19 mouse cellular contexts compared by ENCODE assay signal in the genomic region with DNA sequence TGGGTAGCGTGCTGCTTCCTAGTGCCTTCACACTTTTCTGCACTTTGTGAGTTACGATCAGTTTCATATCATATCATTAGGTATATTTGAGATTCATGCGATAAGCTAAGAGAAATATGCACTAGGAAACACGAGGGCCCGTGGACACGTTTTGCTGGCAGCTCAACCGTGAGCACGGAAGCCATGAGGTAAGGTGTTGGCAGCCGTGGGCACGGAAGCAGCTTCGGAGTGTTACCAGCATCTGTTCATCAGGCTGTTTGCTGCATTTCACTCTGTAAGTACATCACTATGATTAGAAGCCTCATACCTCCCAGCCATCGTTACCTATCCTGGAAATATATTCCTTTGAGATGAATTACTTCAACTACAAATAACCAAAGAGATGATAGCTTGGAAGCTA.
DNase-seq lines count a peak whose midpoint lies in the region; ATAC-seq and TF ChIP-seq lines count a peak whose summit lies in the region.
"Had no signal": no experiment of that assay in that cellular context is flagged by ENCODE, and none has a peak within 500 bp of the region (broad histone marks: within the 10 kb centered on the region; RNA-seq: fewer than 3 reads in every experiment).

No protein-coding gene starts in this region.

- H3K27ac ChIP-seq in forebrain, postnatal 0 days (ENCODE audit: low read depth, low read length): no peak overlapping the region
- no peak overlapping the region for H3K27ac ChIP-seq in left cerebral cortex, adult 2 months
- H3K27ac ChIP-seq: embryonic facial prominence, embryonic 10.5 days; heart, embryonic 10.5 days; liver, embryonic 13.5 days had no signal

- peak; percentile 15 for DNase-seq in layer of hippocampus, adult 11-12 months (ENCODE audit: low spot score)
- no peak for DNase-seq in layer of hippocampus, adult 18-20 months (ENCODE audit: low spot score in 2 of 2)
- DNase-seq in forebrain, postnatal 0 days: peak; percentile 46
- peak; percentile 15 to 19 for DNase-seq in left cerebral cortex, adult 2 months (ENCODE audit: extremely low spot score in 1 of 2, low spot score in 2 of 2)
- DNase-seq in right cerebral cortex, postnatal 14 days: peak; percentile 14
- DNase-seq in urinary bladder, postnatal 25 days (ENCODE audit: low spot score): no peak
- DNase-seq in ovary, adult 18-20 months (ENCODE audit: low spot score): no peak
- DNase-seq: adrenal gland, postnatal 25 days; cerebellum, postnatal 25 days; gastrocnemius, postnatal 14 days; kidney, adult 11 months; kidney, postnatal 14 days; liver, embryonic 13.5 days had no signal

- ATAC-seq in forebrain, postnatal 0 days: no peak
- ATAC-seq: CD4-positive, CD25-positive, alpha-beta regulatory T cell, adult 4 months; hindbrain, embryonic 16.5 days; lung, postnatal 0 days had no signal

- no peaks in the 10 kb centered on the region for H3K27me3 ChIP-seq in forebrain, postnatal 0 days (ENCODE audit: insufficient read depth, low read length)
- H3K27me3 ChIP-seq: liver, embryonic 13.5 days had no signal

- H3K36me3 ChIP-seq in forebrain, postnatal 0 days (ENCODE audit: insufficient read depth): no peaks in the 10 kb centered on the region
- H3K36me3 ChIP-seq: embryonic facial prominence, embryonic 10.5 days; heart, embryonic 10.5 days; liver, embryonic 13.5 days had no signal

- H3K4me3 ChIP-seq in forebrain, postnatal 0 days (ENCODE audit: low read depth, low read length): no peak overlapping the region
- H3K4me3 ChIP-seq in left cerebral cortex, adult 2 months: no peak overlapping the region
- H3K4me3 ChIP-seq: embryonic facial prominence, embryonic 10.5 days; erythroblast, embryonic 14.5 days; heart, embryonic 10.5 days; liver, embryonic 13.5 days had no signal

- no peak overlapping the region for H3K9ac ChIP-seq in forebrain, postnatal 0 days
- H3K9ac ChIP-seq: liver, embryonic 13.5 days had no signal

- intact Hi-C loops in left cerebral cortex, adult 2 months (cut with DNase I): no loop called here

- no peaks in the 10 kb centered on the region for H3K9me3 ChIP-seq in forebrain, postnatal 0 days (ENCODE audit: low read length)
- H3K9me3 ChIP-seq: embryonic facial prominence, embryonic 10.5 days; heart, embryonic 10.5 days; liver, embryonic 13.5 days had no signal

- 68% methylated on average over 12 of the region's 12 CpGs for WGBS in forebrain, postnatal 0 days

- no peak for TF ChIP-seq CTCF in forebrain, postnatal 0 days (IDR thresholded peaks at IDR 0.05; ENCODE audit: low read depth)
- TF ChIP-seq CTCF in left cerebral cortex, adult 2 months (IDR thresholded peaks at IDR 0.05): no peak

- H3K4me2 ChIP-seq in forebrain, postnatal 0 days (ENCODE audit: low read depth): no peak overlapping the region
- H3K4me2 ChIP-seq: liver, embryonic 13.5 days had no signal

- H3K4me1 ChIP-seq in forebrain, postnatal 0 days (ENCODE audit: insufficient read depth): no peaks in the 10 kb centered on the region
- H3K4me1 ChIP-seq: embryonic facial prominence, embryonic 10.5 days; heart, embryonic 10.5 days; liver, embryonic 13.5 days had no signal

Comparison
In these comparisons a context has a peak if more than half of its experiments do, and no peak if none do; other contexts are left out.
1. DNase-seq: peak in layer of hippocampus, adult 11-12 months (single experiment), forebrain, postnatal 0 days (single experiment), left cerebral cortex, adult 2 months (2 of 2) and right cerebral cortex, postnatal 14 days (single experiment); none in layer of hippocampus, adult 18-20 months (0 of 2), urinary bladder, postnatal 25 days (single experiment) and ovary, adult 18-20 months (single experiment).